In genomic region chr7:45856950-45857901, GRCm38 (mm10) we compare ENCODE assay signal across 8 mouse cellular contexts. TPM values are rescaled to one million over a fixed set of nuclear protein-coding genes. Genes with fewer than 3 reads are reported as not detected.
DNase-seq lines count a peak whose midpoint lies in the region; ATAC-seq and TF ChIP-seq lines count a peak whose summit lies in the region.

No protein-coding gene starts in this region.

- no peaks in the 10 kb centered on the region for H3K9me3 ChIP-seq in embryonic facial prominence, embryonic 14.5 days (ENCODE audit: control insufficient read depth, low read length)
- H3K9me3 ChIP-seq in kidney, postnatal 0 days (replicated peaks; ENCODE audit: low read length), result no peaks in the 10 kb centered on the region
- no peaks in the 10 kb centered on the region for H3K9me3 ChIP-seq in midbrain, embryonic 12.5 days

- TF ChIP-seq CTCF in lung, adult 2 months (IDR thresholded peaks at IDR 0.05; ENCODE audit: insufficient read depth, low read length), result no peak
- no peak for TF ChIP-seq CTCF in kidney, postnatal 0 days (IDR thresholded peaks at IDR 0.05; ENCODE audit: low read depth)

- no peaks in the 10 kb centered on the region; the same call in 1 of the 2 replicates for H3K4me1 ChIP-seq in lung, adult 2 months (ENCODE audit: control insufficient read depth, insufficient read depth, low read length)
- peaks cover 15% of the 10 kb centered on the region; the same call in 1 of the 2 replicates for H3K4me1 ChIP-seq in embryonic facial prominence, embryonic 14.5 days (ENCODE audit: control insufficient read depth, insufficient read depth, low read length)
- 0 out of 2 replicates have a peak, but pooled peaks cover 6% of the 10 kb centered on the region for H3K4me1 ChIP-seq in kidney, postnatal 0 days (replicated peaks; ENCODE audit: insufficient read depth, low read length)
- H3K4me1 ChIP-seq in midbrain, embryonic 12.5 days, result peaks cover 17% of the 10 kb centered on the region

- peak overlapping the region; percentile 58 for H3K4me2 ChIP-seq in embryonic facial prominence, embryonic 14.5 days (ENCODE audit: low read depth, low read length)
- H3K4me2 ChIP-seq in kidney, postnatal 0 days (ENCODE audit: low read length), result peak overlapping the region; percentile 63
- H3K4me2 ChIP-seq in midbrain, embryonic 12.5 days (replicated peaks), result peak overlapping the region; percentile 55

- H3K27ac ChIP-seq in embryonic facial prominence, embryonic 14.5 days (replicated peaks; ENCODE audit: low read depth, low read length), result no peak overlapping the region
- no peak overlapping the region for H3K27ac ChIP-seq in kidney, postnatal 0 days
- H3K27ac ChIP-seq in midbrain, embryonic 12.5 days (replicated peaks), result no peak overlapping the region

- DNase-seq in lung, adult 2 months, result peak; percentile 37
- no peak for DNase-seq in lung, postnatal 14 days
- peak; percentile 53 for DNase-seq in embryonic facial prominence, embryonic 14.5 days (ENCODE audit: low spot score)
- no peak for DNase-seq in kidney, postnatal 0 days (ENCODE audit: low spot score)
- DNase-seq in thymus, postnatal 14 days, result no peak
- DNase-seq in spleen, adult 12 weeks (ENCODE audit: low spot score), result no peak
- DNase-seq in adrenal gland, postnatal 25 days, result no peak

- ATAC-seq in embryonic facial prominence, embryonic 14.5 days (ENCODE audit: low read depth), result peak; percentile 34; the same call in 1 of the 2 replicates
- peak; percentile 14; the same call in 1 of the 2 replicates for ATAC-seq in kidney, postnatal 0 days (replicated peaks; ENCODE audit: low FRiP score, low read depth)
- peak; percentile 9; the same call in 1 of the 2 replicates for ATAC-seq in midbrain, embryonic 12.5 days (ENCODE audit: low FRiP score, low read depth)

- TF ChIP-seq POLR2A in lung, adult 2 months (IDR thresholded peaks at IDR 0.05; ENCODE audit: borderline replicate concordance, extremely low read depth, low read depth, low read length), result no peak

- no peaks in the 10 kb centered on the region for H3K36me3 ChIP-seq in embryonic facial prominence, embryonic 14.5 days (ENCODE audit: control insufficient read depth, insufficient read depth, low read length)
- H3K36me3 ChIP-seq in kidney, postnatal 0 days (ENCODE audit: insufficient read depth, low read length), result no peaks in the 10 kb centered on the region
- no peaks in the 10 kb centered on the region for H3K36me3 ChIP-seq in midbrain, embryonic 12.5 days

- peaks cover 23% of the 10 kb centered on the region for H3K27me3 ChIP-seq in embryonic facial prominence, embryonic 14.5 days (replicated peaks; ENCODE audit: control insufficient read depth, insufficient read depth, low read length)
- H3K27me3 ChIP-seq in kidney, postnatal 0 days (ENCODE audit: insufficient read depth, low read length), result 0 out of 2 replicates have a peak, but pooled peaks cover 4% of the 10 kb centered on the region
- H3K27me3 ChIP-seq in midbrain, embryonic 12.5 days, result peaks cover 43% of the 10 kb centered on the region

- 10% methylated on average over 30 of the region's 30 CpGs for WGBS in lung, adult 2 months
- WGBS in embryonic facial prominence, embryonic 14.5 days, result 2% methylated on average over 28 of the region's 30 CpGs
- WGBS in kidney, postnatal 0 days, result 5% methylated on average over 29 of the region's 30 CpGs
- 2% methylated on average over 30 of the region's 30 CpGs for WGBS in midbrain, embryonic 12.5 days

- H3K4me3 ChIP-seq in lung, adult 2 months (replicated peaks; ENCODE audit: extremely low read depth, low read depth, low read length), result peak overlapping the region; percentile 38
- H3K4me3 ChIP-seq in embryonic facial prominence, embryonic 14.5 days (ENCODE audit: low read depth, low read length), result peak overlapping the region; percentile 38
- H3K4me3 ChIP-seq in kidney, postnatal 0 days (replicated peaks; ENCODE audit: low read depth, low read length), result peak overlapping the region; percentile 25
- peak overlapping the region; percentile 32 for H3K4me3 ChIP-seq in midbrain, embryonic 12.5 days

- H3K9ac ChIP-seq in embryonic facial prominence, embryonic 14.5 days (ENCODE audit: low read depth, low read length), result peak overlapping the region; percentile 46
- peak overlapping the region; percentile 14; the same call in 1 of the 2 replicates for H3K9ac ChIP-seq in kidney, postnatal 0 days (ENCODE audit: low read depth, low read length)
- H3K9ac ChIP-seq in midbrain, embryonic 12.5 days (replicated peaks), result peak overlapping the region; percentile 37

RNA-seq across cellular contexts. Expression of gene Kdelr1, which starts 15.3 kb away (rescaled TPM):
- 178 and 208 TPM in 2 replicates for polyA plus RNA-seq in lung, adult 2 months (2012; rRNA removed)
- 147 and 155 TPM in 2 replicates for polyA plus RNA-seq in embryonic facial prominence, embryonic 14.5 days (2014; fragmentation: Nextera tagmentation; extraction: Ambion mirVana)
- polyA plus RNA-seq in kidney, postnatal 0 days (2015; fragmentation: Nextera tagmentation; extraction: Ambion mirVana), result 81.3 and 84.5 TPM in 2 replicates
- 40.6 and 54.6 TPM in 2 replicates for polyA plus RNA-seq in midbrain, embryonic 12.5 days (2016; fragmentation: Nextera tagmentation; extraction: Ambion mirVana)
- total RNA-seq in adrenal gland, postnatal 25 days (2021), result 140 and 141 TPM in 2 replicates

RNA-seq across cellular contexts. Expression of gene Grin2d, which starts 21.0 kb away (rescaled TPM):
- 2.5 and 3.5 TPM in 2 replicates for polyA plus RNA-seq in lung, adult 2 months (2012; rRNA removed)
- polyA plus RNA-seq in embryonic facial prominence, embryonic 14.5 days (2014; fragmentation: Nextera tagmentation; extraction: Ambion mirVana), result 0.63 and 1.0 TPM in 2 replicates
- polyA plus RNA-seq in kidney, postnatal 0 days (2015; fragmentation: Nextera tagmentation; extraction: Ambion mirVana), result 0.29 and 0.32 TPM in 2 replicates
- polyA plus RNA-seq in midbrain, embryonic 12.5 days (2016; fragmentation: Nextera tagmentation; extraction: Ambion mirVana), result 0.60 and 1.0 TPM in 2 replicates
- total RNA-seq in adrenal gland, postnatal 25 days (2021), result 0.43 and 1.2 TPM in 2 replicates

RNA-seq across cellular contexts. Expression of gene Grwd1, which starts 26.5 kb away (rescaled TPM):
- polyA plus RNA-seq in lung, adult 2 months (2012; rRNA removed), result 7.9 and 11.8 TPM in 2 replicates
- 53.9 and 60.5 TPM in 2 replicates for polyA plus RNA-seq in embryonic facial prominence, embryonic 14.5 days (2014; fragmentation: Nextera tagmentation; extraction: Ambion mirVana)
- 50.6 and 53.5 TPM in 2 replicates for polyA plus RNA-seq in kidney, postnatal 0 days (2015; fragmentation: Nextera tagmentation; extraction: Ambion mirVana)
- polyA plus RNA-seq in midbrain, embryonic 12.5 days (2016; fragmentation: Nextera tagmentation; extraction: Ambion mirVana), result 50.1 and 50.2 TPM in 2 replicates
- total RNA-seq in adrenal gland, postnatal 25 days (2021), result 22.3 and 26.6 TPM in 2 replicates

RNA-seq across cellular contexts. Expression of gene Kcnj14, which starts 32.6 kb away (rescaled TPM):
- polyA plus RNA-seq in lung, adult 2 months (2012; rRNA removed), result 0.43 and 0.49 TPM in 2 replicates
- 1.4 and 2.2 TPM in 2 replicates for polyA plus RNA-seq in embryonic facial prominence, embryonic 14.5 days (2014; fragmentation: Nextera tagmentation; extraction: Ambion mirVana)
- polyA plus RNA-seq in kidney, postnatal 0 days (2015; fragmentation: Nextera tagmentation; extraction: Ambion mirVana), result 0.80 and 1.3 TPM in 2 replicates
- polyA plus RNA-seq in midbrain, embryonic 12.5 days (2016; fragmentation: Nextera tagmentation; extraction: Ambion mirVana), result 0.46 and 1.1 TPM in 2 replicates
- total RNA-seq in adrenal gland, postnatal 25 days (2021), result 0.30 and 0.33 TPM in 2 replicates

RNA-seq across cellular contexts. Expression of gene Syngr4, which starts 39.3 kb away (rescaled TPM):
- polyA plus RNA-seq in lung, adult 2 months (2012; rRNA removed), result not detected in 2 replicates
- polyA plus RNA-seq in embryonic facial prominence, embryonic 14.5 days (2014; fragmentation: Nextera tagmentation; extraction: Ambion mirVana), result 0.68 and 0.87 TPM in 2 replicates
- 0.96 and 1.6 TPM in 2 replicates for polyA plus RNA-seq in kidney, postnatal 0 days (2015; fragmentation: Nextera tagmentation; extraction: Ambion mirVana)
- 0.34 and 0.42 TPM in 2 replicates for polyA plus RNA-seq in midbrain, embryonic 12.5 days (2016; fragmentation: Nextera tagmentation; extraction: Ambion mirVana)
- total RNA-seq in adrenal gland, postnatal 25 days (2021), result 0.70 TPM in 1 of 2 replicates, not detected in the other

Comparison
In these comparisons a context has a peak if more than half of its experiments do, and no peak if none do; other contexts are left out.
1. DNase-seq: peak in lung, adult 2 months (single experiment) and embryonic facial prominence, embryonic 14.5 days (single experiment); none in lung, postnatal 14 days (single experiment), kidney, postnatal 0 days (single experiment), thymus, postnatal 14 days (single experiment), spleen, adult 12 weeks (single experiment) and adrenal gland, postnatal 25 days (single experiment).
2. Peak in every context shown above with its lines, with median percentiles within 50 percentile points of each other: H3K4me3 ChIP-seq, ATAC-seq, H3K4me2 ChIP-seq and H3K9ac ChIP-seq.